In the genomic region with DNA sequence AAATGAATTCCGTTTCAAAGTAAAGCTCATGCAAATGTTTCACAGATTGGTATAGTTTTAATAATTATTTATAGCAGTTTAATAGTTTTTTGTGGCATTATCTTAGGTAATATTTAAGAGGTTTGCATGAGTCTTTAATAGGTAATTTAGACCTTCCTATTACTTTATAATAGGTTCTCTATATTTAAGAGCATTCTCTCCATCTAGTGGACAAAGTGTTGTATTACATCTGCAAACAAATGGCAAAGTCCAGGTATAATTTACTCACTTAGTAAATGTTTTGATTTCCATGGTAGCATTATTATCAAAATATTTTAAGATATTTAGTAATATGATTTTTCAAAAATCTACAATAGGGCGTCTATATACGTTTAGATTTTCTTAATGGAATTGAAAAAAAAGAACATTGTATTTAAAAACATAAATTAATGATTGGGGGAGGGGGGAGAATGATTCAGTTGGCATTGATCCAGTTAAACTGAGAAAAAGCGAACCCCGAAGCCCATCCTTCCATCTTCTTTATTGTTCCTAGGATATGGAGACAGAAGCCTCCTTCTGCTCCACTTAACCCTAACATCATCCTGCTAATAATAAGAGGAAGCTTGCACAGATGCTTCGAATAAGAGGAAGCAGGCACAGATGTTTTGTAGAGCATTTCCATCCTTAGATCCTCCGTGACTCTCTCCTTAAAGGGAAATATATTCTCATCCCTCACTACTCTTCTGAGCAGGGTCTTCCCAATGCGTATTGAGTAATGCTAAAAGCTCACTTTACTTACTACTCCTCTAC, we compare ENCODE assay signal across 10 mouse cellular contexts.
A peak's percentile ranks its signal among the peaks of the same experiment; 100 is the strongest.
DNase-seq lines count a peak whose midpoint lies in the region; ATAC-seq and TF ChIP-seq lines count a peak whose summit lies in the region.
"Had no signal": no experiment of that assay in that cellular context is flagged by ENCODE, and none has a peak within 500 bp of the region (broad histone marks: within the 10 kb centered on the region; RNA-seq: fewer than 3 reads in every experiment).

No protein-coding gene starts in this region.

- TF ChIP-seq POLR2A in lung, adult 2 months (IDR thresholded peaks at IDR 0.05; ENCODE audit: borderline replicate concordance, extremely low read depth, low read depth, low read length): no peak

- no peak overlapping the region for H3K9ac ChIP-seq in forebrain, embryonic 11.5 days (ENCODE audit: low read length)
- H3K9ac ChIP-seq in forebrain, embryonic 13.5 days: no peak overlapping the region
- H3K9ac ChIP-seq in lung, postnatal 0 days (replicated peaks; ENCODE audit: low read depth): no peak overlapping the region
- H3K9ac ChIP-seq: hindbrain, embryonic 15.5 days; liver, embryonic 15.5 days had no signal

- no peaks in the 10 kb centered on the region for H3K9me3 ChIP-seq in forebrain, embryonic 11.5 days (ENCODE audit: control insufficient read depth, low read length)
- no peaks in the 10 kb centered on the region for H3K9me3 ChIP-seq in forebrain, embryonic 13.5 days (replicated peaks)
- no peaks in the 10 kb centered on the region for H3K9me3 ChIP-seq in lung, postnatal 0 days (ENCODE audit: low read length)
- H3K9me3 ChIP-seq: hindbrain, embryonic 15.5 days; liver, embryonic 15.5 days had no signal

- H3K4me1 ChIP-seq in forebrain, embryonic 11.5 days (replicated peaks; ENCODE audit: control insufficient read depth, insufficient read depth, low read length): no peaks in the 10 kb centered on the region
- H3K4me1 ChIP-seq in forebrain, embryonic 13.5 days: no peaks in the 10 kb centered on the region
- H3K4me1 ChIP-seq in lung, postnatal 0 days (ENCODE audit: insufficient read depth, low read depth, low read length): no peaks in the 10 kb centered on the region
- H3K4me1 ChIP-seq in lung, adult 2 months (ENCODE audit: control insufficient read depth, insufficient read depth, low read length): peaks cover 2% of the 10 kb centered on the region

- no peak for TF ChIP-seq EP300 in lung, postnatal 0 days (IDR thresholded peaks at IDR 0.05)

- no peak for DNase-seq in forebrain, embryonic 11.5 days (ENCODE audit: low spot score)
- DNase-seq in lung, postnatal 0 days (ENCODE audit: low spot score): peak; percentile 76
- DNase-seq in lung, adult 2 months: no peak
- DNase-seq in c-Kit-positive CD71-positive TER-119-positive erythroid progenitor cells, embryonic 14.5 days (ENCODE audit: low spot score): peak; percentile 51
- DNase-seq in spleen, postnatal 10 days (ENCODE audit: low spot score in 2 of 2): no peak
- DNase-seq in right cerebral cortex, postnatal 14 days: no peak

- H3K4me2 ChIP-seq in forebrain, embryonic 11.5 days (ENCODE audit: low read depth, low read length, severe bottlenecking): no peak overlapping the region
- H3K4me2 ChIP-seq in forebrain, embryonic 13.5 days: no peak overlapping the region
- H3K4me2 ChIP-seq in lung, postnatal 0 days (replicated peaks; ENCODE audit: low read depth, low read length): no peak overlapping the region
- H3K4me2 ChIP-seq: hindbrain, embryonic 15.5 days; liver, embryonic 15.5 days had no signal

- no peak overlapping the region for H3K4me3 ChIP-seq in forebrain, embryonic 11.5 days (ENCODE audit: low read depth, low read length)
- H3K4me3 ChIP-seq in forebrain, embryonic 13.5 days: no peak overlapping the region
- no peak overlapping the region for H3K4me3 ChIP-seq in lung, postnatal 0 days (ENCODE audit: low read depth, low read length)
- H3K4me3 ChIP-seq in lung, adult 2 months (replicated peaks; ENCODE audit: extremely low read depth, low read depth, low read length): no peak overlapping the region
- H3K4me3 ChIP-seq: hindbrain, embryonic 15.5 days; liver, embryonic 15.5 days had no signal

- 47% methylated on average over 8 of the region's 8 CpGs for WGBS in forebrain, embryonic 11.5 days
- 46% methylated on average over 8 of the region's 8 CpGs for WGBS in forebrain, embryonic 13.5 days
- 38% methylated on average over 8 of the region's 8 CpGs for WGBS in lung, postnatal 0 days
- 36% methylated on average over 8 of the region's 8 CpGs for WGBS in lung, adult 2 months

- no peak overlapping the region for H3K27ac ChIP-seq in forebrain, embryonic 11.5 days (ENCODE audit: low read depth, low read length)
- no peak overlapping the region for H3K27ac ChIP-seq in forebrain, embryonic 13.5 days
- no peak overlapping the region for H3K27ac ChIP-seq in lung, postnatal 0 days (ENCODE audit: low read length)
- H3K27ac ChIP-seq: hindbrain, embryonic 15.5 days; liver, embryonic 15.5 days had no signal

- ATAC-seq in forebrain, embryonic 11.5 days (replicated peaks; ENCODE audit: low FRiP score): 0 out of 2 replicates have a peak, but pooled peaks have one; percentile 55
- no peak for ATAC-seq in forebrain, embryonic 13.5 days
- no peak for ATAC-seq in lung, postnatal 0 days
- ATAC-seq in neutrophil, adult 5-6 weeks (ENCODE audit: extremely low read depth, insufficient number of reproducible peaks, low FRiP score, poor library complexity, severe bottlenecking): 0 out of 2 replicates have a peak, but pooled peaks have one; percentile 30

- no peaks in the 10 kb centered on the region for H3K36me3 ChIP-seq in forebrain, embryonic 11.5 days (ENCODE audit: control insufficient read depth, insufficient read depth, low read length)
- H3K36me3 ChIP-seq in forebrain, embryonic 13.5 days (ENCODE audit: poor library complexity, severe bottlenecking): no peaks in the 10 kb centered on the region
- H3K36me3 ChIP-seq in lung, postnatal 0 days (ENCODE audit: insufficient read depth, low read length): no peaks in the 10 kb centered on the region
- H3K36me3 ChIP-seq: hindbrain, embryonic 15.5 days had no signal

- no peaks in the 10 kb centered on the region for H3K27me3 ChIP-seq in forebrain, embryonic 11.5 days (ENCODE audit: control insufficient read depth, insufficient read depth, low read length)
- H3K27me3 ChIP-seq in forebrain, embryonic 13.5 days: no peaks in the 10 kb centered on the region
- H3K27me3 ChIP-seq in lung, postnatal 0 days (replicated peaks; ENCODE audit: insufficient read depth, low read length): no peaks in the 10 kb centered on the region
- H3K27me3 ChIP-seq: hindbrain, embryonic 15.5 days; liver, embryonic 15.5 days had no signal

- peak; percentile 71 for TF ChIP-seq CTCF in lung, postnatal 0 days (IDR thresholded peaks at IDR 0.05)
- no peak for TF ChIP-seq CTCF in lung, adult 2 months (IDR thresholded peaks at IDR 0.05; ENCODE audit: insufficient read depth, low read length)

Comparison
In these comparisons a context has a peak if more than half of its experiments do, and no peak if none do; other contexts are left out.
1. ATAC-seq: peak in forebrain, embryonic 11.5 days (single experiment) and neutrophil, adult 5-6 weeks (single experiment); none in forebrain, embryonic 13.5 days (single experiment) and lung, postnatal 0 days (single experiment).
2. DNase-seq: peak in lung, postnatal 0 days (single experiment) and c-Kit-positive CD71-positive TER-119-positive erythroid progenitor cells, embryonic 14.5 days (single experiment); none in forebrain, embryonic 11.5 days (single experiment), lung, adult 2 months (single experiment), spleen, postnatal 10 days (0 of 2) and right cerebral cortex, postnatal 14 days (single experiment).